Mouse (Mus musculus): ENCODE results near the gene Defb26.

Defb26 gene

DNA sequence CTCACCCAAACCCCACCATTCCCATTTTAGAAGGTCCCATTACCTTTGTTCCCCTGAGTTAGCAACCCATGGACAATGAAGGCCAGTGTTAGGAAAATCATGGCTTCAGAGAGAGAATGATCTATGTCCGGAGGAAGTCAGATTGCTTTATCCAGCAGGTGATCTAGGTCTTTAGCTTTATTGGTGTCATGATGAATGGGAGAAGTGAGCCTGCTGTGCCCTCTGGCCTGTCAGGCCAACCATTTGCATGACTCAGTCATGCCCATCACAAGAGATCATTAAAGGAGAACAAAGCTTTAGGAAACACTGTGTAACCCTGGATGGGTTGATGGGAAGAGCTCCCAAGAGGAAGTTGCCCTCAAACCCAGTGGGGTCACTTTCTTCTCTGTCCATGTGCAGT, at the start of gene Defb26:
Gene Defb26, minus strand, starts transcription at position 101 of the 400 bp plus-strand sequence.
- DNase-seq = no peak

DNA sequence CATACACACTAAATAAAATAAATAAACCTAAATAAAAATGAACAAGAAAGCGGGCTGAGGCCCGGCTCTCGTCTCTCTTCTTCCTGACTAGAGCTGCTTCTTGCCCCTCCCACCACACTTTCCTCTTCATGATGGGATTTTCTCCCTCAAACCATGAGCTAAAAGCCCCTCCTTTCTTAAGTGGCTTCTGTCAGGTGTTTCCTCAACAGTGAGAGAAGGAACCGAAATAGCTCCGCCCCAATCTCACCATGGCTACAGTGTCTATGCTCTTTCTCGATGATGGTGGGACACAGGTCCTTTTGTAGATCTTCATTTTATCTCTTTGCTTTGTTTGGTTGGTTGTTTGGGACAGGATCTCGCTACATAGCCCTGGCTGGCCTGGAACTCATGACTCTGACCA, 45.2 kb upstream of the Defb26 start:
- no peak for DNase-seq

DNA sequence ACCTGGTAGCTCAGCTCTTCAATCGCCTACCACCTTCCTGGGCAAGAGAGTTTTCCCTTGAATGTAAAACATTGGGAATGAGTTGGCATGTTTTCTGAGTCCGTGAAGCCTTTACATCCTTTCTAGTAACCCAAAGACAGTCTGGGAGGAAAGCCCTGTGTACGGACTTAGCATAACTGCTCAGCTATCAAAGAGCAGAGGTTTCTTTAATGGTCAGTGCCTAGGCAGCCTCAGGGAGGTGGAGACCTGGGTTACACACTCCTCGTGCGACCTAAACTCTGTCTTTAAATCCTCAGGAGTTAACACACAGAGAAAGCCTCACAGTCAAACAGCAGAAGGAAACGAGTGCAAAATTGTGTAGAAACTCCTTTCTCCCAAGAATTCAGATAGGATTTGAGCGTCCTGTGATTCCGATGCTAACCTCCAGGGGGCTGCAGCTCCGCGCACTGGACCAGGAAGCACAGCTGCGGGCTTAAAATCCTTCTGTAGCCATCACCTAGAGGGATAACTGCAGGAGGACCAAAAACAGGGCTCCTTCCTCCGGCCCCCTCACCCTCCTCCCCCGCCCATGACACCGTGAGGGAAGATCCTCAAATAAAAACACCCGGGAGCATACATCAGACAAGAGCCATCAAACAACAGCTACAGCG, 42.4 kb upstream of the Defb26 start:
- DNase-seq = peak; percentile 72 to 87

DNA sequence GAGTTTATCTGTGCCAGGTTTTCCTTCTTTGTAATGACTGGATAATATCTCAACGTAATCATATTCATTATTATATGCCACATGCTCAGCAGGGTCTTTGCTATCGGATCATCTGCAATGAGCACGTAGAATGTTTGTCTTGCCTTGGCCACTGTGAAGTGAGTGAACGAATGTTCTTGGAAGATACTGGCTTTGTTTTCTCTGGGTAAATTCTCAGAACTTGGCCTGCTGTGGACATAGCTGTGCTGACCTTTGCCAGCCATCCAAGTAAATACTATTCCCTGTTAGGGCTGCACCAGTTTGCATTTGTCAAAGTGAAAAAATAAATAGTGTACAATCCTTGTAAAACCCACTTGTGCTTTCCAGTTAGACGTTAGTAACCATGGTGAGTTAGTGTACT, 36.6 kb upstream of the Defb26 start:
- peak in 1 of 2 experiments; percentile 12 for DNase-seq

DNA sequence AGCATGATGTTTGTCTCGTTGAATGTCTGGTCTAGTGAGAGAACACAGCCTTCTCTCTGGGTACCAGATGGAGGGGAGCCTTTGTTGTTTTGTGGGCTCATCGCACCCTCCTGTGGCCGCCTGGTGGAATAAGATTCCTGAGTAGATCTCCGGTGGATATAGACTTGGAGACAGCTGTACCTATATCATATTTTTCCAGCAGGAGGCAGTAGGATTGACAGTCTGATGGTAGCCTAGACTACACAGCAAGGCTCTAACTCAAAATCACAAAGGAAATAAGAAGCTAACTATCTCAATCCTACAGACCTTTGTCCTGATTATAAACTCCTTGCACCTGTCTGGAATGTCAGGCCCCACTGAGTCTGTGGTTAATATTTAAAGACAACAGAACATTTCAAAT, 33.2 kb upstream of the Defb26 start:
- peak; percentile 75 to 80 for DNase-seq

DNA sequence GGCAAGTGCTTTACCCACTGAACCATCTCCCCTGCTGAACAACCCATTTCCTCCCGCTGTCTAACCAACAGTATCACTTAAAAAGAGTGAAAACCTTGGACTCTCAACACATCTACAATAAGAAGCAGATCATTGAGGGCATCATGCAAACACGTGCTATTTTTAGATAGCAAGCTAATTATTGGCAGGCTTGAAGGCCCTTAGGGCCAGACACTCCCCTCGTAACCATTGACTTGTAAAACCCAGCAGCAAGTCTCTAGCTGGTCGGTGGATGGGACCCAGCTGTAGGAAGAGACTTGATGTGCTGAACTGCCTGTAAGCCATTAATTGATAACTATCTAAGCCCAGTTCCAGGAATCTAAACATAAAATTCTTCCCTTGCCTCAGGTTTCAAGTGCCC, 32.0 kb upstream of the Defb26 start:
- DNase-seq = peak in 1 of 2 experiments; percentile 76

DNA sequence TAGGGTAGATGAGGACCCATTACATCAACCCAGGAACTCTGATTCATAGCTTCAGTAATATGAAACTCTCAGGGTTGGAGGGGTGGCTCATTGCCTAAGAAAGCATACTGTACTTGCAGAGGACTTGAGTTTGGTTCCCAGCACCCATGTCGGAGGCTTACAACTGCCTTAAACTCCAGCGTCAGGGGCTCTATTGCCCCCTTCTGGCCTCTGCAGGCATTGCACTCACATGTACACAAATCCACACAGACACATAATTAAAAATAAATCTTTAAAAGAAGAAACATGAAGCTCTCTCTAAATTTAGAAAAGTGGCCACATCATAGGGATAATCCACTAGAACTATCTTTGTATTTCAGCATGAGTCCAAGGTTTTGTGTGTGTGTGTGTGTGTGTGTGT, 31.4 kb upstream of the Defb26 start:
- no peak for DNase-seq

DNA sequence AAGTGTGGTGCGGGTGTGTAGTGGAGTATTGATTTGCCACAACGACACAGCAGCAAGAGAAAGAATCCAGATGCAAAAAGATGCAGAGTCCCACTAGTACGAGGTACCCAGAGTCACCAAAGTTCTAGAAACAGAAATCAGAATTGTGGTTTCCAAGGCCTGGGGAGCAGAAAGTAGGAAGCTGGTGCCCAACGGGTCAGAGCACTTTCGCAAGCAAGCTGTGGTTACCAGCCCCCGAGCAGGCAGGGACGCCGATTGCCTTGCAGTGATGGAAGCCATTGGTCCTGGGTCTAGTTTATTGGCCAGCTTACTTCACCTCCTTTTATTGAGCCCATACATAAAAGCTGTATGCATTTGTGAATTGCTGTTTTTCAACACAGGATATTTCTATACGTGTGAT, 30.5 kb upstream of the Defb26 start:
- DNase-seq = no peak

DNA sequence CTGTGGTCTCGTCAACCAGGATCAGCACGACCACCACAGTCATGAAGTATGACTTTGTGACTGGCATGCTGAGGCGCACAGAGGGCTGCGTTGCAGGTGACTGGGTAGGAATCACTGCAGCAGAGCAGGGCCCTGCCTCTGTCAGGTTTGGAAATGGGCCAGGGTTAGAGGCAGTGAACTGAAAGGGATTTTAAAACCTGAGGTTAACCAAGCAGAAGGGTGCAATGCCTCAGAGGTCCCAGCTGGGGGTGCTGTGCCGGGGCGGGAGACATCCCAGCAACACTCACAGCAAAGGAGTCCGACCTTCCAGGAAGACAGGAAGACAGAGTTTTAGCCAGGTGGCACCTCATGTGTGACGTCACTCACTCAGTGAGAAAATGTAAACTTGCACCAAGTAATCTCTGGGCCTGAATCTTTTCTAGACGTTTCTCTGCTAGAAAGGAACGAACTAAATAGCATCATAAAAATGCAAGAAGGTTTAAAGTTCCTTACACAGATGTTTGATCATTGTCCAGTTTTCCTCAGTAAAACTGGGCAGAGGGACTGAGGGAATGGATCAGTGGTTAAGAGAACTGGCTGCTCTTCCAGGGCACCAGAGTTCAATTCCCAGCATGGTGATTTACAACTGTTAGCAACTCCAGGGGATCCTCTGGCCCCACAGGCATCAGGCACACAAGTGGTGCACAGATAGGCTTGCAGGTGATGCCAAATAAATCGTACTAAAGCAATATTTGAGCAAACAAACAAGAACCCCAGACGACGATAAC, 28.6 kb upstream of the Defb26 start, which contains the start of gene Defb29:
Gene Defb29, minus strand, starts transcription at position 155 of the 767 bp plus-strand sequence.
- DNase-seq = peak; percentile 82

DNA sequence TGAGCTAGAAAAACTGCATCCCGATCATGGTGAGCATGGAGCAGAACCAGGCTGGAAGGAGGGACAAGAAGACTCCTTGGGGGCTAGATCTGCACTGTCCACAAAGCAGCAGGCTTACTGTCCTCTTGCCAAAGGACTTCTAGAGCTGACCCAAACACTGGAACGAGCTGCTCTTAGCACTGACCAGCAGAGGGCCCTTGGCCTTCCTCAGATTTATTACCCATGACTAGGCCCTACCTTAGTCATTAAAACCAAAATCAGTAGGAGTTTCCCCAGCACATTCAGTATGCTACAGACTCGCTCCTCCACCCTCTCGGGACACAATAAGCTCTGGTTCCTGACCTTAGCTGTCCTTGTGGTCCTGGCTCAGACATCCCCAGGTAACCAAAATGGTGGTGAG, 6.5 kb upstream of the Defb26 start, which contains the start of gene Defb28:
Gene Defb28, plus strand, starts transcription at position 275 of the 400 bp plus-strand sequence.
- peak in 1 of 2 experiments; percentile 33 for DNase-seq

DNA sequence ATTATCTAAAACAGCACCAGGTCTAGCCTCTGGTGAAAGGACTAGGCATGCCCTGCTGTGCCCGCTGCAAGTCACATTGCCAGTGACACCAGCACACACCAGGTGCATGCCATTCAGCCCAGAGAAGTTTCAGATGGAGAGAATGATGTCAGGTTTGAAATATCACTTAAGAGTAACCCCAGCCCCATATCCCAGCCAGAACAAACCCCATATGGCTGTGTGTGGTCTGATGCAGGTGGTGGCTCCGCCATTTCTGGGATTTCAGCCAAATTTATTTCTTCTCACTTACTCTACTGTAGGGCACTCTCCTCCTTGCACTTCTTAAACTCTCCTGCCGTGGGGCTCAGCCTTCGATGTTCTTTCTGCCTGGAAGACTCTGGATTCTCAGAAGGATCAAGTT, 4.6 kb upstream of the Defb26 start:
- DNase-seq = no peak

DNA sequence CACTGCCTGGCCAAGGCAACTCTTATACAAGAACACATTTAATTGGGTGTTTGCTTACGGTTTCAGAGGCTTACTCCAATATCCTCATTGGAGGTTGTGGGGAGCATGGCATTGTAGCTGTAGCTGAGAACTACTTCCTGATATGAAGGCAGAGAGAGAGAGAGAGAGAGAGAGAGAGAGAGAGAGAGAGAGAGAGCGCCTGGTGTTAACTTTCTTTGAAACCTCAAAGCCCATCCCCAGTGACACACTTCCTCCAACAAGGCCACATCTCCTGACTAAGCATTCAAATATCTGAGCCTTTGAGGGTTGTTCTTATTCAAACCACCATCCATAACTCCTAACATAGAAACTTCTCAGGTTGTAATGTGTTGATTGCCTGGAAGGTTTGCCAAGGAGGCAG, 7.5 kb downstream of the Defb26 start:
- DNase-seq = no peak

DNA sequence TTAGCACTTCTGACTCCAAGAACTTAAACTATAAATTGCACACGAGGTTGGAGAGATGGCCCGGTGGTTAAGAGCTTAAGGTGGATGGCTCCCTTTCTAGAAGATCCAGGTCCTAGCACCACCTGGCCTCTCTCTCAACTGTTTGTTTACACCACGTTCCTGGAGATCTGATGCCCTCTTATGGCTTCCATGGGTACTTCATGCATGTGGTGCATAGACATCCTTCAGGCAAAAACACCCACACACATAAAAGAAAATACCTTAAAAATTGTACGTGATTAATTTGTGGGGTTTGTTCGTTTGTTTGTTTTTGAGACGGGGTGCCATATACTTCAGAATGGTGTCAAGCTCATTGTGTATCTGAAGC, 10.6 kb downstream of the Defb26 start:
- no peak for DNase-seq

DNA sequence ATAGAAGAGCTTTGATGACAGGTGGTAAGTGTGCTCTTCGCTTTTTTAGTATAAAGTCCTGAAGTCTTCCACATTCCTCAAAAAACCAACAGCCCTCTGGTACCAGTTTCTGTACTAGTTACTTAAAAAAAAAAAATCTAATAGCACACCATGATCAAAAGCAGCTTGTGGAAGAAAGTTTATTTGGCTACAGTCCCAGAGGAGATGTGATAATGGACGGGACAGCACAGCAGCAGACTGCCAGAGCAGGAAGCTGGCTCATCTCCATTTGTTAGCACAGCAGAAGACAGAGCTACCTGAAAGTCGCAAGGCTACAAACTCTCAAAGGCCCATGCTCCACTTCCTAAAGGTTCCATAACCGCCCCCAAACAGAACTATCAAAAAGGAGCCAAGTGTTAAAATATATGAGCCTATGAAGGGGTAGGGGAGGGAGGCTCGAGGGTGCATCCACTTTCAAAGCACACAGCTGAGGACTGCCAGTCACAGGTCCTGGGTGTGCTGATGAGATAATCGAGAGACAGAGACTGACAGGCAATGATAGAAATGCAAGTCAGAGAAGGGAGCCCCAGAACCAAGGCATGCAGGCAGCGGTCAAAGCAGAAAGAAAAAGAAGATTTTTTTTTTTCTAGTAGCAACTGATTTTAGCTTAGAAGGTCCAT, 11.2 kb downstream of the Defb26 start:
- DNase-seq = no peak

DNA sequence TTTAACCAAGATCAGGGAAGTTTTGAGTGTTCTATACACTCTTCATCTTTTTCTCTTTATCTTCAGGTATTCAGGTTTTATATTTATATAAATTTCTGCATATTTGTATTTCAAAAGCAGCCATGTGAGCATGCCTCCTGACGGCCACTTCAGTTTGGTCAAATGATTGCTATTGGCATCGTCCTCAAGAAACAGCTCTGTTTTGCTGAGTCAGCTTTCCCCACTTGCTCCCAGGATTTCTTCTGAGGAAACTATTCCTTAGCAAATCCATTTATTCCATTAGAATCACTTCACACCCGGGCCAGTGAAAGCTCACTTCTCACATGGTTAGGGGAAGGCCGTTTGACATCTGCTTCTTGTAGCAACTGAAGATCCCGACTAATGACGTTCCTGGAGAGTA, 13.5 kb downstream of the Defb26 start:
- DNase-seq = no peak

DNA sequence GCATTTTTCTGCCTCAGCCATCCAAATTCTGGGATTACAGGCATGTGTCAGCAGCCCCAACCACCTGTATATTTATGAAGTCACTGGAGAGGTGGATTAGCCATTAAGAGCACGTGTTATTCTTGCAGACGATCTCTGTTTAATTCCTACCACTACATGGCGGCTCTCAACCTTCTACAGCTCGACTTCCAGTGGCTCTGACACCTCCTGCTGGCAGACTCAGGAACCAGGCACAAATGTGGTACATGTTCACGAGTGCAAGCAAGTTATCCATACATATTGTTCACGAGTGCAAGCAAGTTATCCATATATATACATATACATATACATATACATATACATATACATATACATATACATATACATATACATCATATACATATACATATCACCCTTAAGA, 18.3 kb downstream of the Defb26 start:
- no peak for DNase-seq

DNA sequence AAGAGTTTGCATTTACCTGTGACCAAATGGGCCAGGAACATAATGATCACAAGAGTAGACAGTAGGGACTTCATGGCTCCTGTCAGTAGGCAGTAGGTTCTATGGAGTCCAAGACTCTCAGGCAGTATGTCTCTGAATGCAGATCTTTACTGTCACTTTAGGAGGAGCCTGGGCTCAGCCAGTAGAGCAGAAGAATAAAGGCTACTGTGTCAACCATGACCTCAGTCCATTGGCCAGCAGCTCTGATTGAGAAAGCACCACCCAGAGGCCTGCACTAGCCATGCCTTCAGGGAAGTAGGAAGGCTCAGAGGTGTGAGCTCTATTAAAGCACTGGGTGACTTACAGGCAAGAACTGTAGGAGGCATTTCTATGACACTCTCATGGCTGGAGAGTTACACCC, 21.5 kb downstream of the Defb26 start, which contains the start of gene Defb22:
Gene Defb22, minus strand, starts transcription at position 101 of the 400 bp plus-strand sequence.
- no peak for DNase-seq

DNA sequence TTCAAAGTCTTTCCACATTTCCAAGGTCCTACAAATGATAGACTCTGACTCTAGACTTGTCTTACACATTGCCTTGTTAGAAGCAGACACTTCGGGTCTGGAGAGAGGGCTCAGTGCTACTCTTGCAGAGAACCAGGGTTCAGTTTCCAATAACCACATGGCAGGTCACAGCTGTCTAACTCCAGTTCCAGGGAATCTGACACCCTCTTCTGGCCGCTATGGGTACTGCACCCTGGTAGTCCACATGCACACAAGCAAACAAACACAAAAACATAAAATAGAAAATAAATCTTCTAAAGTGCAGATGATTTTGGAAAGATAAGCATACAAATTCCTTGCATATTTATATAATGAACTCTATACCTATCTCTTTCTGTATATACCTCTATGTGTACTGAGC, 24.5 kb downstream of the Defb26 start:
- DNase-seq = peak in 1 of 2 experiments; percentile 17

DNA sequence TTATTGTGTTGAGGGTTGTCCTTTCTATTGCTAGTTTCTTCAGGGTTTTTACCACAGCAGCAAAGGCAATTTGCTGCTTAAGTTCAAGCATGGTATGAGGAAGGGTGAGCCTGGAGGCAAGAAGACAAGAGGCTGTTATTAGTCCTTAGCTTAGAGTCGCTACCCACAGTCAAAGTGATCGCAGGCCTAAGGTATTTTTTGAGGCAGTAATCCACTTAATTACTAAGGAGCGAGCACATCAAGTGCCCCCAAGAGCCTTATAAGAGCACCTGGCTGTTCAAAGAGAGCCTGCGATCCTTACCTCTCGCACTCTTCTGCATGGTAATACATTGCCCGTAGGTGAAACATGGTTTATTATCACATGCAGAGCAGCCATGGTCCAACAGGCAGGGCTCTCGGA, 29.8 kb downstream of the Defb26 start:
- no peak for DNase-seq

DNA sequence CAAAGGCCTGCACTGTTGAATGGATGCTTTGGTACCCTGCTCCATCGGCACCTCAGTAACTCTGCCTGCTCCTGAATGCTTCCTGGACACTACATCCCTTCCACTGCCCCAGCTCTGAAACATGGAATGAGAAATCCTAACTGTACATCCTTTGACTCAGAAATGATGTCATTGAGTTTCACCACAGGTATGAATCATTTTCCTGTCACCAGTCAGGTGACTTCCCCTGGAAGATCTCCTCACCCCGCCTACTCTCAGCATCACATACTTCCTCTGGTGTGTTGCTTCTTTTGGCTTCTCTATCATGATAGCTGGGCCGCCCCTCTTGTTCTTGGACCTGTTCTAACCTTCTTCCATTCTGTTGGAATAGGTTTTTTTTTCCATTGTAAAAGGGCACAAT, 30.6 kb downstream of the Defb26 start:
- no peak for DNase-seq

DNA sequence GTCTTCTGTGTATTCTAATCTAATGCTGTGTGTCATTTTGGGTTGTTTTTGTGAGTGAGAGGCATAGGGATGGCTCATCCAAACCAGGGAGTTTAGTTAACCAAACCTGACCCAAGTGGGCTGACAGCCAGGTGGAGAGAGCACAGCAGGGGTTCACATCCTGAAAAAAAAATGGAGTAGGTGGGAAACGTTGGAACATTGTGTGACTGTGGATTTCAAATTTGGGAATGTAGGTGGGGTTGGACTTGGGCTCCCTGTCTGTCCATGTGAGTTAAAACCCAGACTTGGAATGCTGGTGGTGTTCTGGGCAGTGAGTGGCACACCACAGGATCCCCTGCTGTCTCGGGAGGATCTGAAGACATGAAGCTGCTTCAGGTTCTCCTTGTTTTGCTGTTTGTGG, 34.7 kb downstream of the Defb26 start, which contains the start of gene Defb20:
Gene Defb20, plus strand, starts transcription at position 301 of the 400 bp plus-strand sequence.
- DNase-seq = no peak

DNA sequence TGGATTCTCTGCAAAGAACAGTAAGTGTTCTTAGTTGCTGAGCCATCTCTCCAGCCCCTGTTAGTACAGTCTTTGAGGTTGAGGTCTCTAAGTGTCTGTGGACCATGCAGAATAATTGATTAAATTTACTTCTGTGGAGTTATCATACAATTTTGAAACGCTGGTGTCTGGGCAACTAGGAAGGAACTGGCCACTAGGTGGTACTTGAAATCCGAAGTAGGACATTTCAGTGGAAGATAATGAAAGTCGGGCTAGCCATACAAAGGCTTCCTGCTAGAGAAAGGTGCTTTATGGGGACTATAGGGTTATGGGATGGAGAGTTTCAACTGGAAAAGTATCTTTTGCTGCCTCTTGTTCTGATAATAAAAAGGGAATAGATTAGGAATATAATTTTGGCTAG, 39.1 kb downstream of the Defb26 start:
- peak in 1 of 2 experiments; percentile 26 for DNase-seq

DNA sequence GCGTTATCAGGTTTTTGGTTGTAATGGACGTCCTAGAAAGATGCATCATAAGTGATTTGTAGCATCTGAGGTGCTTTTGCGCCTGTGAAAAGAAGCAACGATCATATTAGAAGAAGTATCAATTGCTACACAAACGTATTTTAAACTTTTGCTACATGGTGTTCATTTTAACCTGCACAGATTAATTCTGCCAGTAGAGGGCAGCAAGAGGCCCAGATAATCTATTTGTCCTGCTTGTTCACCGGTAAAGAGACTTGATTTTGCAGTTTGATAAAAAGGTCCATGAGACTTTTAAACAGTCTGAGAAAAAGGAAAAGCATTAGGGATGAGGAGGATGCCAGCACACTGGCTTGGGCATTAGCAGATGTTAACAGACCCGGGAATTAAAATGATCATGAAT, 40.5 kb downstream of the Defb26 start:
- DNase-seq = peak; percentile 58 to 74

All from kidney, postnatal 36 days (tissue).